Mouse (Mus musculus) bone marrow, adult 2 months (tissue): Measurements from ENCODE around the gene Clec14a.

Experiments used
- CTCF ChIP-seq: fragments of 200-500 bp; IDR thresholded peaks from 2 replicates; pipeline ENCODE4 v1.5.1; 2011; ENCODE audit warnings: low read length, control low read depth; ENCODE audit not compliant: control insufficient read depth, insufficient read depth
- POLR2A ChIP-seq: fragments of 200-500 bp; IDR thresholded peaks from 2 replicates; pipeline ENCODE4 v1.6.1; 2011; ENCODE audit warnings: low read depth, mild to moderate bottlenecking, control low read depth, low read length, borderline replicate concordance; ENCODE audit not compliant: control insufficient read depth

DNA sequence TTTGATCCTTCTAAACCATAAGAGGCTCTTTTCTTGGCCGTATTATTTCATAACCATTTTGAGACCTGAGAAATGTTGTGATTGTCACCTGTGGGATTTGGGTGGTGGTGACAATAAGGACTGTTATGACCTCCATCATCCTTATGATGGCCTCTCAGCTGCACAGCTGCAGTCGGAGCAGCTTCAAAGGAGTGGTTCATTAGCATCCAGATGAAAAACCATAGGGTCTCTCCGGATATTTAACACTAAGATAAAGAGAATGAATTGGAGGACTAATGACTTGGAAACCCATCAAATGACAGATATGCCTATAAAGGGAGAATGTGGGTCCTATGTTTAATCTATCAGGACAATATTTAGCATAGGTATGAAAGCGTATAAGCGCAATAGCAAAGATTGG lies 43.4 kb downstream of the Clec14a start:
- no peak for TF ChIP-seq POLR2A
- TF ChIP-seq CTCF: no peak
